Mouse (Mus musculus): ENCODE measurements around the gene 3110082J24Rik. TPM values are rescaled to one million over a fixed set of nuclear protein-coding genes. Genes with fewer than 3 reads are reported as not detected.
A peak's percentile ranks its signal among the peaks of the same experiment; 100 is the strongest.
"Not testable (repeated sequence)": the region's sequence is repeated elsewhere in the genome, so short reads cannot be mapped to it uniquely, and the experiment has no call there.

3110082J24Rik gene
- polyA plus RNA-seq, 1 experiment from 2014 or later, result not detected

DNA sequence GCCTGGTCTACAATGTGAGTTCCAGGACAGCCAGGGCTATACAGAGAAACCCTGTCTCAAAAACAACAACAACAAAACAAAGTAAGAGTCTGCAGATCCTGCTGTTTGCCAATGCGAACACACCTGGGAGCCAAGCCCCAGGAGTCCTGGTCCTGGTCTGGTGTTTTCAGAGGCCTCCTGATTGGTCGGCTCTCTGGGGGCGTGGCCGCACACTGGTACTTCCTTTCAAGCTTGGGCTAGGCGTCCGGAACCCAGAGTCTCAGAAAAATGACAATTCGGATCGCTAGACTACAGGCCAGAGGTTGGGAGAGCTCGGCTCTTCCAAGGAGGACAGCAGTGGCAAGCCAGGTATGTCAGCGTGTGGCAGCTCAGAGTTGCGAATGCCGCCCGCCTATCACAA, 13.2 kb downstream of the 3110082J24Rik start:
- Histone ChIP-seq H3K9me3 (ENCODE audit: control insufficient read depth, low read length) (no peaks in the 10 kb centered on the region), H3K27ac (replicated peaks) (no peak overlapping the region), H3K27me3 (ENCODE audit: control insufficient read depth, insufficient read depth, low read length) (no peaks in the 10 kb centered on the region), H3K4me3 (ENCODE audit: low read depth, low read length) (no peak overlapping the region), H3K36me3 (ENCODE audit: control insufficient read depth, insufficient read depth, low read length) (no peaks in the 10 kb centered on the region), H3K4me2 (replicated peaks; ENCODE audit: low read depth) (no peak overlapping the region), H3K4me1 (replicated peaks; ENCODE audit: control insufficient read depth, insufficient read depth) (no peaks in the 10 kb centered on the region), H3K9ac (ENCODE audit: low read length) (no peak overlapping the region)
- DNase-seq (ENCODE audit: low spot score) (no peak), ATAC-seq (ENCODE audit: low FRiP score, low TSS enrichment) (no peak)
- TF ChIP-seq CTCF (IDR thresholded peaks at IDR 0.05; ENCODE audit: low read depth) (no peak), EP300 (optimal IDR thresholded peaks at IDR 0.05) (no peak)
- WGBS, result 60% methylated on average over 13 of the region's 13 CpGs

DNA sequence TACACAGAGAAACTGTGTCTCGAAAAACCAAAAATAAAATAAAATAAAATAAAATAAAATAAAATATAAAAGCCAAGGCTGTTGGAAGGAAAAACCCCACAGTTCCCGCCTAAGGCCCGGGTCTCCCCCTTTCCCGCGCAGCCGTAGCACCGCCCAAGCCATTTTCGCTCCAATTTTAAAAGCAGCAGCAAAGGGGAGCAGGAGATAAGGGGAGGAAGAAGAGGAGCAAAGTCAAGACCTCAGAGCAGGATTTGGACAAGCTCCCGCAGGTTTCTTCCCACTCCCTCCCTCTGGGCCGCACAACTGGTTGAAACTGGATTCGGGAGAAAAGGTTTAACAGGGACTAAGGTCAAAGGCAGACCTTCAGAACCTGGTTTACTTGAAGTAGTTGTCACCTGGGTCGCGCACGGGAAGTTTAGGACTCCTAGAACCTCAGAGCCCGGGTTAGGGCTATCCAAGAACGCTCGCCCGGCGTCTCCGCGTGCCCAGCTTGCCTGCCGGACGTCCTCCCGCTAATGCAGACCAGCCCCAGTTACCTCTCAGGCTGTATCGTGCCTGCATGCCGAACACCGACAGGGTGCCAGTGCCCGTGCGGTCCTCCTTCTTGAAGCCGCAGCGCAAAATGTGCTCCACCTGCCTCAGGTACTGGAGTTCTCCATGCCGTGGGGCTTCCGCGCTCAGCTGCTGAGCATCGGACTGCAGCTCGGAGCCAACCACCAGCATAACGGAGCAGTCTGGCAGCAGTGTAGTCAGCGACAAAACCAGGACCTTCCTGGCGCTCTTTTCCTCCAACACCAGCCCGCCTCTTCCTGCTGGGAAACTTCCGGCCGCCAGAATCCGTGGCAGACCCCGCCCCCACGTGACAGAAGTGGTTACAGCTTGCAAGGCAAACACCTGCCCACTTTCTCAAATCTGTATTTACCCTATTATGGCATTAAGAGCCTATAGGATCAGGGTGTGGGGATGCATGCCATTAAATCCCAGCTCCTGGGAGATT, 32.8 kb downstream of the 3110082J24Rik start, which contains the start of gene Tyms:
TSS of gene Tyms (minus strand) at position 793 of the 997 bp plus-strand sequence.
- Histone ChIP-seq H3K4me3 (ENCODE audit: low read depth, low read length) (peak within 1 kb of the TSS; percentile 66), H3K36me3 (ENCODE audit: control insufficient read depth, insufficient read depth, low read length) (peaks cover 4% of the 10 kb centered on the region; the same call in 1 of the 2 replicates), H3K4me2 (replicated peaks; ENCODE audit: low read depth) (peak within 1 kb of the TSS; percentile 89), H3K27me3 (ENCODE audit: control insufficient read depth, insufficient read depth, low read length) (no peaks in the 10 kb centered on the region), H3K4me1 (replicated peaks; ENCODE audit: control insufficient read depth, insufficient read depth) (no peaks in the 10 kb centered on the region), H3K27ac (replicated peaks) (peak within 1 kb of the TSS; percentile 87), H3K9ac (ENCODE audit: low read length) (peak within 1 kb of the TSS; percentile 73), H3K9me3 (ENCODE audit: control insufficient read depth, low read length) (no peaks in the 10 kb centered on the region)
- TF ChIP-seq EP300 (optimal IDR thresholded peaks at IDR 0.05) (no peak), CTCF (IDR thresholded peaks at IDR 0.05; ENCODE audit: low read depth) (peak; percentile 44)
- peak; percentile 90 for DNase-seq (ENCODE audit: low spot score)
- peak; percentile 89 for ATAC-seq (ENCODE audit: low FRiP score, low TSS enrichment)
- under 1% methylated on average over 42 of the region's 45 CpGs for WGBS

DNA sequence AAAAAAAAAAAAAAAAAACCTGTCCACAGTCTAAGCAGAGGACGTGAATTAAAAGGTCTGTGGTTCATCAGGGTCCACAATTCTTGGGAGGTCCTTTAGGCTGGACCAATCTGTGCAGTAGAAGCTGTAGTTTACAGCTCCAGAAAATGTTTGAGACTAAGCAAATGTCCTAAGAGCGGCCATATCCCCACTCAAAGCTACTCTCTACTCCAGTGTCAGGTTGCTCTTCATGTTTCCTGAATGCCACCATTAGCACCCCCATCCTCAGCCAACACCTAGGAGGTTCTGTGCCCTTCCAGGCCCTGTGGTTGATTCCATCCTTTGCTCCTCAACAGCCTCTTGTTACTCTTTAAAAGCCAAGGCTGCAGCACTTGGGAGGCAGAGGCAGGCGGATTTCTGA, 33.5 kb downstream of the 3110082J24Rik start:
- peak overlapping the region; percentile 66 for H3K4me3 ChIP-seq (ENCODE audit: low read depth, low read length)
- no peak for TF ChIP-seq CTCF (IDR thresholded peaks at IDR 0.05; ENCODE audit: low read depth)
- no peak for TF ChIP-seq EP300 (optimal IDR thresholded peaks at IDR 0.05)
- H3K4me2 ChIP-seq (replicated peaks; ENCODE audit: low read depth), result peak overlapping the region; percentile 89
- peaks cover 6% of the 10 kb centered on the region; the same call in 1 of the 2 replicates for H3K36me3 ChIP-seq (ENCODE audit: control insufficient read depth, insufficient read depth, low read length)
- H3K27ac ChIP-seq (replicated peaks), result no peak overlapping the region
- no peak for DNase-seq (ENCODE audit: low spot score)
- 36% methylated on average over 3 of the region's 3 CpGs for WGBS
- H3K9ac ChIP-seq (ENCODE audit: low read length), result no peak overlapping the region
- no peaks in the 10 kb centered on the region for H3K27me3 ChIP-seq (ENCODE audit: control insufficient read depth, insufficient read depth, low read length)
- no peaks in the 10 kb centered on the region for H3K9me3 ChIP-seq (ENCODE audit: control insufficient read depth, low read length)
- H3K4me1 ChIP-seq (replicated peaks; ENCODE audit: control insufficient read depth, insufficient read depth), result no peaks in the 10 kb centered on the region
- no peak for ATAC-seq (ENCODE audit: low FRiP score, low TSS enrichment)

DNA sequence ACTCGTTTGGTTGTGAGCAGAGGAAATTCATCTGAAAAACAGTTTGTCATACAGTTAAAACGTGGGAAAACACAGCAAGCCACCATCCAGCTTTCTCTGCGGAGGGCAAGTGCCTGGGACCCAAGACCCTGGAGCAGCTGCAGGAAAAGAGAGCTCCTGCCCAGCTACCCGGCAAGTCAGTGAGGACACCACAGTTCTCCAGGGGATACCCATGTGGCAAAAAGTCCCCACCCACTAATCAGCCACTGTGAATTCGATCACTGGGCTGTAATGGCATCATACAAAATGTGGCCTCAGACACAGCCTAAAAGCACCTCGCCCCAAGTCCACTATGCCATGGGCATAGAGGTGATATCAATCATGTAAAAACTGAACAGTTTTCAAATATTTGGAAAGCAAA, 34.2 kb downstream of the 3110082J24Rik start:
- peaks cover 6% of the 10 kb centered on the region; the same call in 1 of the 2 replicates for H3K36me3 ChIP-seq (ENCODE audit: control insufficient read depth, insufficient read depth, low read length)
- DNase-seq (ENCODE audit: low spot score) (no peak), ATAC-seq (ENCODE audit: low FRiP score, low TSS enrichment) (no peak)
- 0 out of 2 replicates have a peak overlapping the region, but pooled peaks have one; percentile 11 for H3K4me2 ChIP-seq (replicated peaks; ENCODE audit: low read depth)
- no peaks in the 10 kb centered on the region for H3K4me1 ChIP-seq (replicated peaks; ENCODE audit: control insufficient read depth, insufficient read depth)
- TF ChIP-seq EP300 (optimal IDR thresholded peaks at IDR 0.05), result no peak
- TF ChIP-seq CTCF (IDR thresholded peaks at IDR 0.05; ENCODE audit: low read depth), result no peak
- H3K9me3 ChIP-seq (ENCODE audit: control insufficient read depth, low read length), result no peaks in the 10 kb centered on the region
- H3K27ac ChIP-seq (replicated peaks), result no peak overlapping the region
- no peak overlapping the region for H3K9ac ChIP-seq (ENCODE audit: low read length)
- H3K4me3 ChIP-seq (ENCODE audit: low read depth, low read length), result no peak overlapping the region
- H3K27me3 ChIP-seq (ENCODE audit: control insufficient read depth, insufficient read depth, low read length), result no peaks in the 10 kb centered on the region
- WGBS, result 63% methylated on average over 6 of the region's 6 CpGs

DNA sequence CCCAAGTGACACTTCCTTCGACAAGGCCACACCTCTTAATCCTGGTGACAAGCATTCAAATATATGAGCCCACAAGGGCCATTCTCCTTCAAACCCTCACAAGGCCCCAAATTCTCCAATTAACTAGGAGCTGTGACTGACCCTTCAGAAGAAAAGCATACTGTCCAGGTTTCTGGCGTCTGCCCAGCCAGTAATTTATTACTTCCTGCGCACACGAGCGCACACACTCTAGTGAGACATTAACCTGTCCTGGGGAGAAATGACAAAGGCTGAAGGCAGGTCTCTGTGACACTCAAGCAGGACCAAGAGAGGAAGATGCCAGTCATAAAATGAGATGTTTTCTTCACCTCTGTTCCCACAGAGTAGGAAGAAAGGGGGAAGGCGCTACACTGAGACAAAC, 38.2 kb downstream of the 3110082J24Rik start:
- no peak overlapping the region for H3K4me3 ChIP-seq (ENCODE audit: low read depth, low read length)
- WGBS, result 67% methylated on average over 6 of the region's 6 CpGs
- no peaks in the 10 kb centered on the region for H3K4me1 ChIP-seq (replicated peaks; ENCODE audit: control insufficient read depth, insufficient read depth)
- no peak overlapping the region for H3K9ac ChIP-seq (ENCODE audit: low read length)
- TF ChIP-seq CTCF (IDR thresholded peaks at IDR 0.05; ENCODE audit: low read depth), result no peak
- no peak for TF ChIP-seq EP300 (optimal IDR thresholded peaks at IDR 0.05)
- H3K9me3 ChIP-seq (ENCODE audit: control insufficient read depth, low read length), result no peaks in the 10 kb centered on the region
- ATAC-seq (ENCODE audit: low FRiP score, low TSS enrichment) (no peak), DNase-seq (ENCODE audit: low spot score) (no peak)
- no peak overlapping the region for H3K27ac ChIP-seq (replicated peaks)
- peaks cover 6% of the 10 kb centered on the region; the same call in 1 of the 2 replicates for H3K36me3 ChIP-seq (ENCODE audit: control insufficient read depth, insufficient read depth, low read length)
- H3K27me3 ChIP-seq (ENCODE audit: control insufficient read depth, insufficient read depth, low read length), result no peaks in the 10 kb centered on the region
- H3K4me2 ChIP-seq (replicated peaks; ENCODE audit: low read depth), result no peak overlapping the region

DNA sequence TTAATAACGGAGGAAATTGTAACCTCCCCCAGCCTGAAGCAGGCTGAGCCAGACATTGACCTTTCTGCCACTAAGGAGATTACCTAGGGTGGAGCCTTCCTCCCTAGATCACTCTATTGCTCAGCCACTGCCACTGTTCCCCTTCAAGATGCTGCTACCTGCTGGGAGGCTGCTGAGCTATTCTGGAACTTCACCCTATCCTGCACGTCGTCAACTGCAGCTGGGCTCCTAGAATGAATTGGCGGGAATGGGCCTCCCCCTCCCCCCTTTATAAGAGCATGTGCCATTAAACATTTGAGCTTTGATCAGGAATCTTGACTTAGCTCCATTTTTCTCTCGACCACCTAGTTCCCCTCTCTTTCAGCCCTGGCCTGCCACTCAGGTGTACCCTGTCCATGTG, 46.3 kb downstream of the 3110082J24Rik start:
- 80% methylated on average over 5 of the region's 5 CpGs for WGBS

More for the DNA sequence above, 46.3 kb downstream of the 3110082J24Rik start:
- H3K27ac ChIP-seq (replicated peaks); H3K9me3 ChIP-seq (ENCODE audit: control insufficient read depth, low read length); H3K4me1 ChIP-seq (replicated peaks; ENCODE audit: control insufficient read depth, insufficient read depth); DNase-seq (ENCODE audit: low spot score); ATAC-seq (ENCODE audit: low FRiP score, low TSS enrichment); H3K4me3 ChIP-seq (ENCODE audit: low read depth, low read length); H3K27me3 ChIP-seq (ENCODE audit: control insufficient read depth, insufficient read depth, low read length); H3K9ac ChIP-seq (ENCODE audit: low read length); H3K4me2 ChIP-seq (replicated peaks; ENCODE audit: low read depth): not testable (repeated sequence)
- peaks cover 11% of the 10 kb centered on the region for H3K36me3 ChIP-seq (ENCODE audit: control insufficient read depth, insufficient read depth, low read length)

Data from stomach, postnatal 0 days (tissue).